Mouse (Mus musculus) midbrain, embryonic 14.5 days (tissue): ENCODE data around the gene Hpn. TPM values are rescaled to one million over a fixed set of nuclear protein-coding genes. Genes with fewer than 3 reads are reported as not detected.

Experiments
- ATAC-seq: fragments of 200-750 bp; cut with Nextera tagmentation; 2 replicates; pipeline ENCODE4 v1.8.0; 2017; ENCODE audit warnings: moderate number of reproducible peaks, moderate library complexity; ENCODE audit not compliant: low FRiP score, low TSS enrichment
- DNase-seq: peaks from one replicate; pipeline ENCODE4 v3.0.0-alpha.2; 2015
- H3K27ac ChIP-seq: fragments of 300-500 bp; sonication (generic); replicated peaks from 2 replicates; pipeline ENCODE4 v1.5.1; 2014; ENCODE audit warnings: mild to moderate bottlenecking, low read depth, low read length, moderate library complexity
- H3K27me3 ChIP-seq: fragments of 300-500 bp; sonication (generic); 2 replicates; pipeline ENCODE4 v1.6.1; 2014; ENCODE audit warnings: low read length, control low read depth, mixed read lengths; ENCODE audit not compliant: control insufficient read depth, insufficient read depth
- H3K36me3 ChIP-seq: fragments of 300-500 bp; sonication (generic); 2 replicates; pipeline ENCODE4 v1.6.1; 2014; ENCODE audit warnings: low read length, control low read depth; ENCODE audit not compliant: control insufficient read depth, insufficient read depth
- H3K4me1 ChIP-seq: fragments of 300-500 bp; sonication (generic); 2 replicates; pipeline ENCODE4 v1.6.1; 2014; ENCODE audit warnings: mild to moderate bottlenecking, antibody characterized with exemption, low read length, control low read depth; ENCODE audit not compliant: control insufficient read depth, insufficient read depth
- H3K4me2 ChIP-seq: fragments of 300-500 bp; sonication (generic); 2 replicates; pipeline ENCODE4 v1.6.1; 2014; ENCODE audit warnings: mild to moderate bottlenecking, low read length, moderate library complexity
- H3K4me3 ChIP-seq: fragments of 300-500 bp; sonication (generic); replicated peaks from 2 replicates; pipeline ENCODE4 v1.5.1; 2014; ENCODE audit warnings: low read depth, low read length
- H3K9ac ChIP-seq: fragments of 300-500 bp; sonication (generic); replicated peaks from 2 replicates; pipeline ENCODE4 v1.6.1; 2014; ENCODE audit warnings: mild to moderate bottlenecking, low read length, moderate library complexity
- H3K9me3 ChIP-seq: fragments of 300-500 bp; sonication (generic); 2 replicates; pipeline ENCODE4 v1.6.1; 2016; ENCODE audit warnings: low read length, control low read depth, mixed read lengths; ENCODE audit not compliant: control insufficient read depth
- WGBS: fragments of 180-500 bp; shearing (Covaris S2); extraction: QIAGEN DNeasy Blood & Tissue Kit; methylation state at CpG from one replicate; pipeline ENCODE4 v1.1.7; 2014; 5-methylcytosine and 5-hydroxymethylcytosine counted together
- polyA plus RNA-seq: library from polyadenylated mRNA; unstranded; fragments of >200 nt; fragmentation: Nextera tagmentation; extraction: Ambion mirVana; gene quantifications from 2 replicates; pipeline ENCODE4 v1.2.1, GENCODE M21; 2014

Gene Hpn
- polyA plus RNA-seq, 1 experiment from 2014 or later: 0.26 TPM

GRCm38 (mm10) chr7:31054661-31055320 is 60.3 kb downstream of the Hpn start:
- peaks cover 38% of the 10 kb centered on the region for H3K27me3 ChIP-seq
- WGBS: 40% methylated on average over 11 of the region's 11 CpGs
- no peaks in the 10 kb centered on the region for H3K9me3 ChIP-seq
- H3K27ac ChIP-seq: no peak overlapping the region
- H3K36me3 ChIP-seq: no peaks in the 10 kb centered on the region
- no peak overlapping the region for H3K4me2 ChIP-seq
- no peak for DNase-seq
- H3K9ac ChIP-seq: no peak overlapping the region
- no peak overlapping the region for H3K4me3 ChIP-seq
- no peak for ATAC-seq
- H3K4me1 ChIP-seq: peaks cover 18% of the 10 kb centered on the region

GRCm38 (mm10) chr7:31053882-31054447 is 61.1 kb downstream of the Hpn start:
- 33% methylated on average over 10 of the region's 10 CpGs for WGBS
- H3K27me3 ChIP-seq: peaks cover 38% of the 10 kb centered on the region
- H3K27ac ChIP-seq: no peak overlapping the region

DNA sequence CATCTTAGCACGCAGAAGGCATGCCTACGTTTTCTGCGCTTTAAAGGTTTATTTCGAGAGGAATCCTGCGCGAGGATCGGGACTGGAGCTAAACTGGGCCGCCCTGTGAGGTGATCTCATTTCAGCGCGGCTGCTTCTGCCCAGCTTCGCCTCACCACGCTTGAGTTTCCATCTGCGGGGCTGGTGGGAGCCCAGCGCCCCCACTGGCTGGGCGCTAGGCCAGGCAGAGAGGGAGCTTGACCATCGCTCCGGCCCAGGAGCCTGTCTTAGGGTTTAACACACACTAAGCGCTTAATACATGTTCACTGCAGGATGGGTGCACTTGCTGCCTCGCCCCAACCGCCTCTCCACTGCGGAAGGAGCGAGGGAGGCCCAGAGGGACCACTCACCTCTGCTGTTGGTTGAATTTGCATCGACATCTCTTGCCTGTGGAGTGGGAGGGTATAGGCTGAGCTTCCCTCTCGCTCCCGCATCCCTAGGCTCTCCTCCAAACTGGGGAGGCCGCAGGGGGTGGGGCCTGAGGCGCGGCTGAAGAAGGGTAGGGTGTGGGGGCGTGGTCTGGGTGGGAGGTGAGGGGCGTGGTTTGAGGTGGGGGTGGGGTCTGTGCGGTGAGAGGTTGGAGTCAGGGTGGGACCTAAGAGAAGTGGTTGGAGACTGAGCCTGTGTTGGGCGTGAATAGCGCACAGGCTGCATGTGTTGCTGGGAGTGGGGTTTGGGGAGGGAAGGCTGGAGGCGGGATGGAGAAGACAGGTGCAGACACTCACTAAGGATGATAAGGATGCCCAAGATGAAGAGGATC is 62.3 kb downstream of the Hpn start:
- H3K27ac ChIP-seq: no peak overlapping the region
- under 1% methylated on average over 34 of the region's 34 CpGs for WGBS
- peaks cover 24% of the 10 kb centered on the region for H3K4me1 ChIP-seq
- no peaks in the 10 kb centered on the region for H3K36me3 ChIP-seq
- peak overlapping the region; percentile 14; the same call in 1 of the 2 replicates for H3K4me3 ChIP-seq
- H3K9ac ChIP-seq: 0 out of 2 replicates have a peak overlapping the region, but pooled peaks have one; percentile 29
- ATAC-seq: no peak
- peaks cover 38% of the 10 kb centered on the region for H3K27me3 ChIP-seq
- no peaks in the 10 kb centered on the region for H3K9me3 ChIP-seq
- H3K4me2 ChIP-seq: peak overlapping the region; percentile 63
- peak; percentile 59 for DNase-seq

More at GRCm38 (mm10) chr7:31053882-31054447, 61.1 kb downstream of the Hpn start:
- Histone ChIP-seq H3K4me3 (no peak overlapping the region), H3K4me2 (no peak overlapping the region), H3K4me1 (peaks cover 24% of the 10 kb centered on the region), H3K9me3 (no peaks in the 10 kb centered on the region), H3K9ac (no peak overlapping the region), H3K36me3 (no peaks in the 10 kb centered on the region)
- DNase-seq (no peak), ATAC-seq (no peak)

GRCm38 (mm10) chr7:31052251-31052635 is 62.8 kb downstream of the Hpn start:
- H3K4me1 ChIP-seq: peaks cover 24% of the 10 kb centered on the region
- peak overlapping the region; percentile 14; the same call in 1 of the 2 replicates for H3K4me3 ChIP-seq
- no peaks in the 10 kb centered on the region for H3K9me3 ChIP-seq
- peak overlapping the region; percentile 63 for H3K4me2 ChIP-seq
- H3K36me3 ChIP-seq: no peaks in the 10 kb centered on the region
- no peak overlapping the region for H3K27ac ChIP-seq
- peaks cover 38% of the 10 kb centered on the region for H3K27me3 ChIP-seq
- 3% methylated on average over 22 of the region's 22 CpGs for WGBS
- 0 out of 2 replicates have a peak overlapping the region, but pooled peaks have one; percentile 29 for H3K9ac ChIP-seq
- no peak for ATAC-seq
- no peak for DNase-seq

GRCm38 (mm10) chr7:31051321-31052021 is 63.6 kb downstream of the Hpn start, which contains the start of gene Fxyd7:
Gene Fxyd7 (minus strand): TSS chr7:31051467.
- peak within 1 kb of the TSS; percentile 38 for H3K4me3 ChIP-seq
- peak within 1 kb of the TSS; percentile 63 for H3K27ac ChIP-seq
- peak; percentile 31; the same call in 1 of the 2 replicates for ATAC-seq
- peak within 1 kb of the TSS; percentile 63 for H3K4me2 ChIP-seq
- WGBS: under 1% methylated on average over 27 of the region's 28 CpGs
- H3K36me3 ChIP-seq: no peaks in the 10 kb centered on the region
- peak; percentile 67 for DNase-seq
- H3K4me1 ChIP-seq: peaks cover 24% of the 10 kb centered on the region
- peaks cover 38% of the 10 kb centered on the region for H3K27me3 ChIP-seq
- H3K9me3 ChIP-seq: no peaks in the 10 kb centered on the region
- peak within 1 kb of the TSS; percentile 56 for H3K9ac ChIP-seq

GRCm38 (mm10) chr7:31050921-31051320 is 64.2 kb downstream of the Hpn start:
- peak; percentile 81 for DNase-seq
- Histone ChIP-seq H3K4me1 (peaks cover 24% of the 10 kb centered on the region), H3K4me2 (peak overlapping the region; percentile 63), H3K9ac (peak overlapping the region; percentile 56), H3K4me3 (peak overlapping the region; percentile 38), H3K9me3 (no peaks in the 10 kb centered on the region), H3K27me3 (peaks cover 38% of the 10 kb centered on the region), H3K27ac (peak overlapping the region; percentile 63; the same call in 1 of the 2 replicates), H3K36me3 (no peaks in the 10 kb centered on the region)
- 0% methylated on average over 9 of the region's 9 CpGs for WGBS
- ATAC-seq: no peak

DNA sequence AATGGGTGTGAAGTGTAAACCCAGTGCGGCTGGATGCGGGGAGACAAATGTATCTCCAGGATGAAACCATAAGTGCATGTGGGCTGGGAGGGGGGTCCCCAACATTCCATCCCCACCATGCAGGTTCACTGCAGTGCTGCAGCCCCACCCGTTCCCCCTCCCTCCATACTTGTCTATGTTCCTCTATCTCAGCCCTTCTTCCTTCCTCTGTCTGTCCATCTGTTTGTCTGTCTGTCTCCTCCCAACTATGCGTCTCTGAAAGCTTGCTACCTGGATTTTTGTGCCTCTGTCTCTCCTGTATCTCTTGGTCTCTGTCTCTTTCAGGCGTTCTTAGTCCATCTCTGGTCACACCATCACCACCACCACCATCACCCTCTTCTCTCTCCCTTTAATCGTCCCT is 64.6 kb downstream of the Hpn start:
- H3K9ac ChIP-seq: peak overlapping the region; percentile 56
- WGBS: 1% methylated on average over 6 of the region's 6 CpGs
- peaks cover 24% of the 10 kb centered on the region for H3K4me1 ChIP-seq
- H3K4me3 ChIP-seq: peak overlapping the region; percentile 38
- no peaks in the 10 kb centered on the region for H3K36me3 ChIP-seq
- ATAC-seq (no peak), DNase-seq (no peak)
- no peaks in the 10 kb centered on the region for H3K9me3 ChIP-seq
- H3K27me3 ChIP-seq: peaks cover 38% of the 10 kb centered on the region
- H3K27ac ChIP-seq: peak overlapping the region; percentile 63
- peak overlapping the region; percentile 63 for H3K4me2 ChIP-seq

DNA sequence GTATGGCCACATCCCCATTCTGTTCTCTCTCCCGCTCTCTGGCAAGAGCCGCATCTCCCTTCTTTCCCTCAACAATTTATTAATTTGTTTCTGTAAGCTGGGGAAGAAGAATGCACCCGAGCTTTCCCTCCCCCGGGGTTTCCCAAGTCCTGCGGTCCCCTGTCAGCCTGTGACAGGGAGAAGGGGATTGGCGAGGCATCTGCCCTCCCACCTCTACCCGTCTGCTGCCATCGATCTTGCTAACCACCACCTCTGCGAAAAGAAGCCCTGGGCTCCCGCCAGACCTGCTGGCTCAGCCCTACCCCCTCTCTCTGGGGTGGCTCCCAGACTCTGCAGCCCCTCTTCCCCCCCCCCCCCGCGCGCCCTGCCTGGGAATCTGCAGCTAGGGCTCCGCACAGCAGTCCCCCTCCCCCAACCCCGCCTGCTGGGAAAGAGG is 65.2 kb downstream of the Hpn start:
- H3K4me3 ChIP-seq: peak overlapping the region; percentile 38
- H3K27me3 ChIP-seq: peaks cover 38% of the 10 kb centered on the region
- peak; percentile 22; the same call in 1 of the 2 replicates for ATAC-seq
- peak overlapping the region; percentile 56 for H3K9ac ChIP-seq
- no peaks in the 10 kb centered on the region for H3K36me3 ChIP-seq
- DNase-seq: peak; percentile 60
- peaks cover 24% of the 10 kb centered on the region for H3K4me1 ChIP-seq
- peak overlapping the region; percentile 63 for H3K4me2 ChIP-seq
- WGBS: under 1% methylated on average over 12 of the region's 15 CpGs
- H3K27ac ChIP-seq: peak overlapping the region; percentile 63
- H3K9me3 ChIP-seq: no peaks in the 10 kb centered on the region
